Mouse (Mus musculus): ENCODE data around the gene Tex29.

DNA sequence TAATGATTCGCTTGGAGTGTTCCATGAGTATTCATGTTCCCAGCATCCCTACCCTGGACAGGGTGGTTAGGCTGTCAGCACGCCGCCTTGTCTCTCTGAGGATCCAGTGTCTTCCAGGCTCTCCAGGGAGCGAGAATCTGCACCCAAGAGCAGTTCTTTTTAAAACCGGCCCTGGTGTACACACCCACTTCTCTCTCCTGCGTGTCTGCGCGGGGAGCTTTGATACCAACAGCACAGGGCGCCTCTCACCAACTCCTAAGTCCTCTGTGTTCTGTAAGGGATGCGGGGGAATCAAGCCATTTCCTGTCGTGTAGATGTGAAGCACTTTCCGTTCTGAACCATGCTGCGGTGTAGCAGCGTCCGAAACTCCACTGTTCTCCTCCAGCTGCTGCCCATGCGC, 5.6 kb upstream of the Tex29 start:
- no peak for TF ChIP-seq CTCF (IDR thresholded peaks at IDR 0.05; ENCODE audit: low read depth)
- no peak for TF ChIP-seq EP300 (IDR thresholded peaks at IDR 0.05; ENCODE audit: low read depth)
